Mouse (Mus musculus) T-helper 2 cell (primary cell): ENCODE measurements around the gene Gm10073.
"Not testable (repeated sequence)": the region's sequence is repeated elsewhere in the genome, so short reads cannot be mapped to it uniquely, and the experiment has no call there.

ENCODE experiments used
- in situ Hi-C: fragments of 300-600 bp; cut with MboI, MseI; formaldehyde crosslinking; loops from one replicate; pipeline ENCODE4 v1.15.1; 2025; ENCODE audit warnings: high pct_unique_total_duplicates

Gm10073 gene

DNA sequence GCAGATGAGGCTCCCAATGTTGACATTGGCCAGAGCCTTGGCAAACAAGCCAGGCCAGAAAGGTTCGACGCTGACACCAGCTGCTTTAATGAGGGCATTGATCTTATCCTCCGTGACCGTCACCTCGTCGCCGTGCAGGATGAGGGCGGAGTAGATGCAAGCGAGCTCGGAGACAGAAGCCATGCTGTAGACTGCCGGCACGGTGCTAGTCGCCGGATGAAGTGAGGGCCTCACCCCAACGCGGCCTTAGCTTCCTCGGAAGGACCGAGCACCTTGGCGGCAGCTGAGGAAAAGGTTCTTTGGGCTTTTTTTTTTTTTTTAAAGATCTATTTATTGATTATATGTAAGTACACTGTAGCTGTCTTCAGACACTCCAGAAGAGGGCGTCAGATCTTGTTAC lies at the start of gene Gm10073:
Gm10073 (minus strand) TSS at position 294 of the 400 bp plus-strand sequence.
- in situ Hi-C loops = not testable (repeated sequence)

DNA sequence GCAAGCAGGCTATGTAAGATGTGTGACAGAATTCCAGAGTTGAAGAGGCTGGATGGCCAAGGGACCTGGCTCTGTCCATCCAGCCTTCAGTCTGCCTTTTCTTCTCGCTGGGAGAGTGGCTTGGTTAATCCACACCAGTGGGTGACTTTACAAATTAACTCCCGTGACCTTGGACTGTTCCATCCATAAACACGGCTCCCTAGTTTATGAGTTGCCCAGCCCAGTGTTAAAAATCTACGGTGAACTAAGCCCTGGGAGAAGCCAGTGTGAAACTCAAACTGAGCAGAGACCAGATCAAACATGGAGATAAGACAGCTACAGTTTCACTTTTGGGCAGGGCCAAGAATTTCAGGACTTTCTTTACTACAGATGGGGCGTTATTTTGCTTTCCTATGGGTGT lies 49.8 kb upstream of the Gm10073 start:
- in situ Hi-C loops = no loop called here

DNA sequence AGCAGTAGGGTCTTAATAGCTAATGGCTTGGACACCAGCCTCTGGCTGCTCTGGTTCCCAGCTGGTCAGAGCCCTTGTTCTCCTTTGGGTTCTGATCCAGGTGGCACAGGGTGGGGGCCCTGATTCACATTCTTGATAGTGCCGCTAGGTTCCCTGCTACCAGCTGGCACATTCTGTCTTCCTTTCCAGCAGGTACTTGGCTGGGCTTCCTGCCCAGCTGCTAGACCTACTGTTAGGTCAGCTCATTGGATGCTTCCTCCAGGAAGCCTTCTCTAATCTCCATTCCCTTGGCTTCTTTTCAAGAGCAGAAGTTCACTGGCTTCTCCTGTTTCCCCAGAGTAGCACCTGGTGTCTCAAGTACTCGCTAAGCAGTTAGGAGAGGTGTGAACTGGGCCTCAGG lies 47.2 kb upstream of the Gm10073 start:
- in situ Hi-C loops = no loop called here

DNA sequence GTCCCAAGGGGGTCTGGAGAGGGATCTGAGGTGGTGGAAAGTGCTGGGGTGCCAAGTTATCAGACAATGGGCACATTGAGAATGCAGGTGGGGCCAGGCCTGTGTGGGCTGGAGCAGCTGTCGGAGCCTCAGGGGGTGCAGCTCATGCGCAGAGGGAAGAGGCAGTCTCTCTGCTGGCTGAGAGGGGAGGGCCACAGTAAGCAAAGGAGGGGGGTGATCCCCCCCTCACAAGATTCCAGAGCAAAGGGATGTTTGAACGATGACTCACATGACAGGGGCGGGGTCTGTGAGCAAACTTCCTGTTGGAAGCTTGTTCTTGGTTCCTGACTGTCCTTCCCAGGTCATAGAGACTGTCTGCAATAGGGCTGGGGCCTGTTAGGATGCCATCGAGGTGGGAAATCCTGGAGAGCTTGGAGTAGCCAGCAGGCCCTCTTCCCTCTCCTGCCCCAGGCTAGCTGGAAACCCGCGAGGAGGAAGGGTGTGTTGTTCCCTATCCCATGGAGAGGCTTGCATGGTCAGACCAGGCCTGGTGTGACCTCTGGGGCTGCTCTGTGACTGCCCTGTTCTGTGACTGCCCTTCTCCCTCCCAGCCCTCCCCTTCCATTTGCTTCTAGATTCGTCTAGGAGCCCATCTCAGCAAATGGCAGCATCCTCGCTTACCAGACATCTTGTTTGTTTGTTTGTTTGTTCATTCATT lies 46.4 kb upstream of the Gm10073 start:
- in situ Hi-C loops = no loop called here

DNA sequence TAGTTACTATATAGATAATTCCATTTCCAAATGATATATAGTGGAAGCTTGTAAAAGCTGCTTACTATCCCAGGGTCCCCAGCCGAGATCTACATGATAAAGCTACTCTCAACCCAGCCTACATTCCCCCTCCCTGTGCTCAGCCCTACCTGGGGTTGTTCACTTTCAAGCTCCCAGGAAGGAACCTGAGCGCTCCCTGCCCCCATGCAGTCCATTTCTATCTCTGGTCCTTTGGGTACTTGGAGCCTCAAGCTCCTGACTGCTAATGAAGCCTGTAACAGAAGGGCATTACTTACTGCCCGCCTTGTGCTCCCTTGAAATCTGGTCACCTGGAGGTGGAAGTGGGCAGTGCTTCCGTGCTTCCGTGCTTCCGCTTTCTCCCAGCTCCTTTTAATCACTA lies 45.1 kb upstream of the Gm10073 start:
- in situ Hi-C loops = no loop called here

DNA sequence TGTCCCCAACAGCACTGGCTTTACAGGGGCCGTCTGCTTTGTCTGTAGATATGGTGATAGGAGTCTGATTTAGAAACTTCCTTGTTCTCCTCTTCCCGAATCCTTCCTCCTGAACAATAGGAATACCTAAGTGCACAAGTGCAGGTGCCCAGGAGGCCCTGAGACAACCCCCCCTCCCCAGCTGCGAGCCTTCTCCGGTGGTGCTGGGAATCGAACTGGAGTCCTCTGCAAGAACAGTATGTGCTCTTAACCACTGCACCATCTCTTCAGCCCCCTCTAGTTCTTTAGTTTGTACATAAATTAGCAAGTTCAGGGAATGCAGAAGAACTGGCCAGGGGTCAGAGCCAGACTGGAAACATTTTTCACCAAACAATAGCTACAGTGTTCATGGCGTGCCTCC lies 44.6 kb upstream of the Gm10073 start:
- in situ Hi-C loops = no loop called here

DNA sequence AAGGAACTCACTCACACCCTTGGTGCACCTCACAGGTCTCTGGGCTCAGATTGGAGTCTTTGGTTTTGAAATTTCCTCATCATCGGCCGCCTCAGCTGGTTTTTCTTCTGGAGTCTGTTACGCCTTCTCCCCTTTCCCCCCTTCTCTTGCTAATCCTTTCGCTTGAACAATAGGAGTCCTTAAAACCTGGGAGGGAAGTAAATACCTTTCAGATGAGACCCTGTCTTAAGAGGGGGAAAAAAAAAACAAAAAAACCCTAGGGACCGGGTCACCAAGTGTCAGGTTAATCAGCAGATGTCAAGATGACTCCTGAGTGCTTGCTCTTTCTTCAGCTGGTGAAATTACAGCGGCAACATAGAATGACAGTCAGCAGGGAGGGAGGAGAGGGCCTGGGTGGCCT lies 43.9 kb upstream of the Gm10073 start:
- in situ Hi-C loops = no loop called here

DNA sequence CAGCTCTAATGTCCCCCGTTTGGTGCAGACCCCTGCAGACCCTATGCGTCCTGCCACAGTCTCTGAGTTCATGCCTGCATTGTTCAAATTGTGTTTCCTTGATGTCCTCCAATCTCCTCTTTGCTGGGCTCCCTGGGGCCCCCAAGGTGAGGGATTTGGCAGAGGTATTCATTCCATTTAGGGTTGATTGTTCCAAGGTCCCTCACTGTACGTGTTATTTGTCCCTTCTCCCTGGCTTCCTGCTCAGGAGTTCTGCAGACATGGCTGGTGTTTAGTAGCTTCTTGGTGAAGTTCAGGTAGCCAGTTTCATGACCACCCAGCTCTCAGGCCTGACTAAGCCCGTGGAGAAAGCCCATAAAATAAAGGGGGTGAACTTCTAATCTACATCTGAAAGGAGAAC lies 43.4 kb upstream of the Gm10073 start:
- in situ Hi-C loops = no loop called here

DNA sequence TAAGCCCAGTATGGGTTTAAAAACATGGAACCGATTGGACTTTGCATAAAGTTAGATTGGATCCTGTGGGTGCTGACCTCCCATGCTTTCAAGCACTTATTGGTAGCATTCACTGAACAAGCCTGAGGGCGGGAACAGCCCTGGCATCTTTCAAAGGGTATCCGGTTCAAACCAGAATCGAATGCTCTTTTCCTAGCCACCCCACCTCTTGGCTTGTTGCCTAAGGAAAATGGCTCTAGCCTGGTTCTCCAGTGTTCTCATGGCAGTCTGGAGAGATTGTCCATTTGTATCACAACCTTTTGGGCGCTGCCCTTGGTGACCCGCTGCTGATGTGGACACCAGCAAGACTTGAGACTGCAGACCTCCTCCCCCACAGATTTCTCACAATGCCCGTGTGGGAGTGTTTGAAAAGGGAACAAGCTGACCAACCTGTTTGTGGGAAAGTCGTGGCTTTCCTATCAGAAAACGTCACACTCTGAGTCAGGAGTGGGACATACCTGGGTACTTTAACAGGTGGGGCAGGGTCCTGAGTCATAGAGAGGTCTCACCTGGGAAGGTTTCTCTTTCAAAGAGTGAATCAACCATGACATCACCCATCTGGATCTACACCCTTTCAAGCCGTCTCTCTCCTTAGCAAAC lies 42.5 kb upstream of the Gm10073 start:
- in situ Hi-C loops = no loop called here

DNA sequence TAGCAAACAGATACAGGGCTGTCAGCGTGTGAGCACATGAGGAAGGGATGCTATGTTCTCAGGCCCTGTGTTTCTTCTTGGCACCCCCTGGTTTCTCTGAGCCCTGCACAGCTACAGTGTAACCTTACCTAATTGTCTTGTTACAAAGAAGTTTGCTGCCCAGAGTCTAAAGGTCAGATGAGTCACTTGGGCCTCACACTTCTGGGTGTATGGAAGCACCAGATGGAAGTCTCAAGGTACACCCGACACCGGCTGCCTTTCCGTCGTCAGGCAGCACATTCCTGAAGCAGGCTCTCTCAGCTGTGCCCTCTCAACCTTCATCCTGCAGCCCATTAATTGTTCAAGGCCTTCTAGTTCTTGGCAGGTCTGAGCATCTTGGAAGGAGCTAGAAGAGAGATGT lies 41.4 kb upstream of the Gm10073 start:
- in situ Hi-C loops = no loop called here

DNA sequence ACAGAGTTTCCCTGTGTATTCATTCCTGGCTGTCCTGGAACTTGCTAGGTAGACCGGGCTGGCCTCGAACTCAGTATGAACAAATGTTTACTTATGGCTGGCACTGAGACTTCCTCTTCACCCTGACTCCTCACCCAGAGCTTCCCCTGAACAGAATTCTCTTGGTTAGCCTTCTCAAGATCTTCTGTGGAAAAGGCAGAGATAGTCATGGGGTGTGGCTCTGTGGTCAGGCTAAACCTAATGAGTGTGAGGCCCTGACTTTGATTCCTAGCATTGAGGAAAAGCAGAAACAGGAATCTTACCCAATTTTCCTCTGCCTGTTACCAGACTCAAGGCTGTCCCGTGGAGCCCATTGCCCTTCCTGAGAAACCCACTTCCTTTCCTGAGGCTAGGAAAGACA lies 38.8 kb upstream of the Gm10073 start:
- in situ Hi-C loops = no loop called here

DNA sequence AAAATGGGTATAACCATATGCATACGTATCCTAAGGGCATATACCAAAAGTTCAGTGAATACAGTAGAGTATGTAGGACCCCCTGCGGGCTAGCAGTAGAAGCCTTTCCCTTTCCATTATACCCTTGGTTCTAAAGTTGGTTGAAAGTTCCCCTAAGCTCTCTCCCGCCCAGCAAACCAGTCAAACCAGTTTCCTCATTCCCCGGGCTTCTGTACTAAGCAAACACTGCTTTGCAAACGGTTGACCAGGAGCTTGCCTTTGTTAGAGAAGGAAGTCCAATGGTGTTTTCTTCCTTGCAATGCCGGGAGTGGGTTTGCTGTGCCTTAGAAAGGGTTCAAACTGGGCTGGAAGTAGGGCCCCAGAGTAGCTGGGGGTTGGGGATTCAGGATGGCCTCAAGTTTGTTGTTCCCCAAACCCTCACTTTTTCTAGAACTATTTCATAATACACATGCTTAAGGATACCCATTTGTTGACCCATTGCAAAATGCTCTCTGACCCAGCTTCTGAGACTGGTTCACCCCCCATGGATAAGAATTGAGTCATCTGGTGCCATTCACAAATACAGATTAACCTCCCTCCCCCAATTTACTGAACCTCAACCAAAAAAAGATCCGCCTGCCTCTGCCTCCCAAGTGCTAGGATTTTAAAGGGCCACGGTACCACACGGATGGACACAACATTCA lies 37.8 kb upstream of the Gm10073 start:
- in situ Hi-C loops = no loop called here

DNA sequence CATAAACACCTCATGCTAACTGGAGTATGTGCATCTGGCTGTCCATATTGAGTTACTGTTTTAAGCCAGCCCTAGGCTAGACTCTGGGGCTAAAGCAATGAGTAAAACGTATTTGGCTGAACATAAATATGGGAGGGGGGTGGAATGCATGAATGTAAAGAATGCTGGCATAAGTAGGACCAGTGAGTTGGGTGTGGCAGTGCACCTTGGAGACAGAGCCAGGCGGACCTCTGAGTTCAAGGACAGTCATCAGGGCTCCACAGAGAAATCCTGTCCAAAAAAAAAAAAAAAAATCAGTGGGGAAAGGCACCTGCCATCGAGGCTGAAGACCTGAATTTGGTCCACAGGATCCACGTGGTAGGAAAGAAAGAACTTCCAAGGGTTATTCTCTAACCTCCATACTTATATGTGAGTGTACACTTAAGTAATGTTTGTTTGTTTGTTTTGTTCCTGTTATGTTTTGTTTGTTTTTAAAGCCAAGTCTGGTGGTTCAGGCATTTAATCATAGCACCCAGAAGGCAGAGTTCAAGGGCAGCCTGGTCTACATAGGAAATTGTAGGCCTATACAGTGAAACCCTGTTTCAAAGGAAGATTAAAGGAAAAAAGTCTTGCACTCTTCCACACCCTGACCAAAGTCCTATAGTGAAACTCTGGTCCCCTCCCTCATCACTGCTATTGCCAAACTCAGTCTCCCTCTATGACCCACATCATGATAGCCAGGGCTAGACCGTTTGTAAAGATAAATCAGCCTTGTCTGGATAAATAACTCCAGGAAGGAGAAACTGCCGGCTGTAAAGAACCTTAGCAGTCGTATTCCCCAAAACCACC lies 36.0 kb upstream of the Gm10073 start:
- in situ Hi-C loops = no loop called here

DNA sequence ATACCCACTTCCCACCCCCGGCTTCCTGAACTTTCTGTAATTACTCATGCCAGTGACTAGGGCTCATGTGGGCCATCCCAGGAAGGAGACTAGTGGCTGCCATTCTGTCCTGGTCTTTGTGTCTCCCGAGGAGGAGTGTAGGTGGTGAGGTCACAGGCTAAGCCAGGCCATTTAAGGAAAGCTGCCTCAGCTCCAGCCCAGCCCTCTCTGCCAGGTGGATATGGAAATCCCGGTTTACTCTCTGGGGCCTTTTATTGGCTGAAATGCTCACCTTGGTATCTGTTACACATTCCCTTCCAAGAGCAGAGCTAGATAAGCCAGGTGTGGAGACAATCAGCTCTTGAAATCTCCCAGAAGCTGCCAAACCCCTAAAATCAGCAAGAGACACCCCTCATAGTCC lies 35.2 kb upstream of the Gm10073 start:
- in situ Hi-C loops = no loop called here

DNA sequence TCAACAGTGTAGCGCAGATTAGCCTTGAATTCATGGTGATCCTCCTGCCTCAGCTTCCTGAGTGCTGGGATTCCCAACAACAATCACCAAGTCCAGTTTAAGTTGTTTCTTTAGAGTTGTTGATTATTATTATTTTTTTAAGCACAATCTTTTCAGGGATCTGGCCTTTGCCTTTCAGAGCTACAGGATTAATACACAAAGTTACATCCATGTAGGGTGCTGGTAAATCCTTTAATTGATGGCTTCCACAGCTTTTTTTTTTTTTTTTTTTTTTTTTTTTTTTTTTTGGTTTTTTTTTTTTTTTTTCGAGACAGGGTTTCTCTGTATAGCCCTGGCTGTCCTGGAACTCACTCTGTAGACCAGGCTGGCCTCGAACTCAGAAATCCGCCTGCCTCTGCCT lies 34.5 kb upstream of the Gm10073 start:
- in situ Hi-C loops = not testable (repeated sequence)

DNA sequence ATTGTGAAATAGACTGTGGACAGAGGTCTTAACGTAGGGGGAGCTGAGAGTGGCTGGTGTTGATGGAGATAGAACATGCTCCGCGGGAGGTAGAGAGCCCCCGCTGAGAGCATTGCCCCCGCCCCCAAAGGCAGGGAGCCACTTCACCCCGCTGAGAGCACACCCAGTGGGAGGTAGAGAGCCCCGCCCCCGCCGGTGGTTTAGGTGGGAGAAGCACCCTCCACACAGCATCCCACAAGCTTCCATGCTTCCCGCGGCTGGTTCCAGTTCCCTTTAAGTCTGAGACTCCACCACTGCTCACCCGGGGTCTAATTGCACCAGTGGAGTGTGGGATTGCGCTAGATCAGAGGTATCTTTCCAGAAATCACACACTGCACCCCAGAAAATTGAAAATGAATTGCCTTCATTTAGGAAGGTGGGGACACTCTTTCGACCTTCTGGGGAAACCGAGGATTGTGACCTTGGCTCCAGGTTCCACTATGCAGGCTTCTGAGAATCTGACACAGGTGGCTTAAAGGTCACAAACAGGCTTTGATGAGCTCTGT lies 33.4 kb upstream of the Gm10073 start:
- in situ Hi-C loops = no loop called here

DNA sequence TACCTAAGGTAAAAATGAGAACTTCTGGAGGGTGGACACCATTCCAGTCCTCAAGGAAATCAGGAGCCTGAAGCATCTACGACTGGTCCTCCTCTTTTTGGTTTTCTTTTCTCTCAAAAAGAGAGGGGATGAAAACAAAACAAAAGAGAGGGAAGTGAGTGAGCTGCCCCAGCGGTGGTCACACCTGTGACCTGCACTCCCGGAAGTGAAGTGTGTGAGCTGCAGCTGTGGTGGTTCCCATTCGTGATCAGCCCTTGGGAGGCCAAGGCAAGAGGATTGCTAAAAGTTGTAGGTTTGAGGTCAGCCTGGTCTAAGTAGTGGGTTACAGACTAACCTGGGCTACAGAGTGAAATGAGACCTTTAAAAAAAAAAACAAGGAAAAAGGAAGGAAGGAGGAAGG lies 32.9 kb upstream of the Gm10073 start:
- in situ Hi-C loops = no loop called here

DNA sequence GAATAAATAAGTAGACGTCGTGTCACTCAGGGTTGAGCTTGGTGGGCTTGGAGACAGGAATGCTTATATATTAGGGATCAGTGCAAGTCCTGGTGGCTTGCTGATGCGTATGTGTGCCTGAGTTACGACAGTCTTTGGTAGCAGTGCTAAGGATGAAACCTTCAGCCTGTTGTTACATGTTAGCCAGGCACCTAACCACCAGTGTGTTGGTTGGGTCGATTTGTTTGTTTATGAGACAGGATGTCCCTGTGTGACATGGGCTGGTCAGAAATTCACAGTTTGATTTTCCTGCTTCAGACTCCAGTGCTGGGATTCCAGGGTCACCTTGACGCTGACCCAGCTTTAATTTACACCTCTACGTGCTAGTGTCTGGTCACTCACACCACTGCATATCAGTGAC lies 32.4 kb upstream of the Gm10073 start:
- in situ Hi-C loops = no loop called here

DNA sequence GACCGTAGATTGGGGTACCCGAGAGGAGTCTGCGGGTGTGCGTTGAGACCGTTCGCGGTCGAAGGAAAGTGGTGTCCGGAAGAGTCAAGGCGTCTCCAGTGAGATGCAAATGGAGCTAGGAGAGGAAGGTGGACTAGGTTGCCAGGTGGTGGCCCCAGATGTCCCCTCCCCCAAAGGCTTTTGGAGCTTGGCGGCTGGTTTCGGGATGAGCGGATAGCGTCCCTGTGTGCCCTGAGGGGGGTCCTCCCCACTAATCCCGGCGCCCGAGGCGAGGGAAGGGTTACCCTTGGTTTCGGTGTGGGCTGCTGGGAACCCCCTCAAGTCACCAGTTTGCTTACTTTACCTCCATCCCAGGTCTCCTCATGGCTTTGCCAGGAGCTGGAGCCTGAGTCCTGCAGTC lies 30.7 kb upstream of the Gm10073 start:
- in situ Hi-C loops = no loop called here

DNA sequence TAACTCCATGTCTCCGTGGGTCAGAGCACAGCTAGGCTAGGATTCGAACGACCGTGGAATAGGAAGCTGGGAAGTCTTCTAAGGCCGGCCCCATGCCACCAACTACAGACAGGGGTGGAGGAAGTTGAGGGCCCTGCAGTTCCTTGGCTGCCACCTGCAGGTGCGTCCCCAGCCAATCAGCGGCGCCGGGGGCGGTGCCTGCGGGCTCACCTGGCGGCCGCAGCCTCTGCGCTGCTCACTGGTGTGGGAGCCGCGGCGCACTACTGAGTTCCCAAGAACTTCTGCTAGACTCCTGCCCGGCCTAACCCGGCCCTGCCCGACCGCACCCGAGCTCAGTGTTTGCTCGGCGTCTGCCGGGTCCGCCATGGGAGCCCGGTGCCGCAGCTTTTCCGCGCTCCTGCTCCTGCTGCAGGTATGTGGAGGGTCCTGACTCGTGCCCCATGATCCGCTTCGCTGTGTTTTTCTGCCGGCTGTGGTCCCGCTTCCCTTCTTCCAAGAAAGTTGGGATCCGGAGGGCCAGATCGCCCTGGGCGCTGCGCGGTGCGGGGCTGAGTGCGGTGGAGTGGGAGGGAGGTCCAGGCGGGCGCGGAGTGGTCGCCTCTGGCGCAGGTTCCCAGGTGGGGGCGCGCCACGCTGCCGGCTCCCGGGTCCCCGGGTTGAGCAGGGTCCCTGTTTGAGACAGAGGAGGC lies 30.0 kb upstream of the Gm10073 start, which contains the start of gene Cdh1:
Cdh1 (plus strand) TSS at position 221 of the 689 bp plus-strand sequence.
- in situ Hi-C loops = no loop called here
